Mouse (Mus musculus): ENCODE measurements around the gene Pdrg1. TPM values are rescaled to one million over a fixed set of nuclear protein-coding genes. Genes with fewer than 3 reads are reported as not detected.

The Pdrg1 gene
- 53.9 and 59.6 TPM in 2 replicates for polyA plus RNA-seq (2014; fragmentation: Nextera tagmentation; extraction: Ambion mirVana)

DNA sequence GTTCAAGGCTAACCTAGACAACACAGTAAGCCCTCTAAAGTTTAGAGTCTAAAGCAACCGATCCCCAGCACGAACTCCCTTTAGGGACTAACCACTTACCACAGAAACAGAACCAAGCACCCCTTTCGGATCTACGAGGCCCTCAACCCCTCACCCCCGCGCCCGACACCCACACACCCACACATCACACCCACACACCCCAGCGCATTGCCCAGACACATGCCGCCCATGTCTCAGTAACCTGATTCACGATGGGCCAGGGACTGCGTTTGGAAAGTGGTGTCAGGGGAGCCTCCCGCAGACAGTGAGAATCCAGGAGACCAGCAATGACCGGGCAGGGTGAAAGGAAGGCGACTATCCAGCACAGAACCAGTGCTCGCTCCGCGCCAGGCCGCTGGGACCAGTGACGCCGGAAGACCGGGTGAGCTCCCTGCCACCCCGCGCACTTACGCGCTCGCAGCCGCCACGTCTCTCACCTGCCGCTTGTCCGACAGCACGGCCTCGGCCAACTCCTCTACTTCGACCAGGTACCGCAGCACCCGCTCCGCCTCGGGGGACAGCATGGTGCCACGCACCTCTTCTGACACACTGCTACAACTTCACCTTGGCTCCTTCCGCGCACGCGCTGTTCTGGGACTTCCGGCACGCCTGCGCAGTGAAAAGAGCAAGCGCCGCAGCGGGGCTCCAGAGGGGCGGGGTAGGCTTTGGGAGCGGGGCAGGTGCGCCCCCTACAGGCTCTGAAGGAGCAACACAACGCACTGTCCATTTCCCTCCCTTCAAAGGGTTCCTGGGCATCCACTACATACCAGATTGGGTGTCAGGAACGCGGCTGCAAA is at the start of gene Pdrg1:
Gene Pdrg1 (minus strand): TSS at position 670 of the 836 bp plus-strand sequence.
- H3K4me1 ChIP-seq (replicated peaks; ENCODE audit: control insufficient read depth, insufficient read depth, low read length), result peaks cover 7% of the 10 kb centered on the region

GRCm38 (mm10) chr2:153064190-153064970 is 49.2 kb upstream of the Pdrg1 start:
- H3K4me1 ChIP-seq (replicated peaks; ENCODE audit: control insufficient read depth, insufficient read depth, low read length), result no peaks in the 10 kb centered on the region
- no peaks in the 10 kb centered on the region for H3K36me3 ChIP-seq (ENCODE audit: control insufficient read depth, insufficient read depth, low read length)
- no peak overlapping the region for H3K27ac ChIP-seq (ENCODE audit: low read depth)
- no peak for DNase-seq (ENCODE audit: low spot score)
- no peak overlapping the region for H3K4me2 ChIP-seq (ENCODE audit: low read length)
- H3K4me3 ChIP-seq (ENCODE audit: low read depth, low read length), result no peak overlapping the region
- H3K9me3 ChIP-seq (ENCODE audit: control insufficient read depth, low read length), result no peaks in the 10 kb centered on the region
- H3K9ac ChIP-seq (ENCODE audit: low read length), result no peak overlapping the region
- ATAC-seq (replicated peaks; ENCODE audit: low FRiP score, low TSS enrichment, low read depth), result no peak
- peaks cover 19% of the 10 kb centered on the region for H3K27me3 ChIP-seq (replicated peaks; ENCODE audit: control insufficient read depth, insufficient read depth, low read length)
- WGBS, result 70% methylated on average over 9 of the region's 9 CpGs

More for the DNA sequence above, at the start of gene Pdrg1:
- H3K4me2 ChIP-seq (ENCODE audit: low read length), result peak within 1 kb of the TSS; percentile 92
- whole genome bisulfite sequencing, result 1% methylated on average over 54 of the region's 54 CpGs
- ATAC-seq (replicated peaks; ENCODE audit: low FRiP score, low TSS enrichment, low read depth), result peak; percentile 96
- peak within 1 kb of the TSS; percentile 90 for H3K4me3 ChIP-seq (ENCODE audit: low read depth, low read length)
- H3K9ac ChIP-seq (ENCODE audit: low read length), result peak within 1 kb of the TSS; percentile 70
- H3K9me3 ChIP-seq (ENCODE audit: control insufficient read depth, low read length), result no peaks in the 10 kb centered on the region
- DNase-seq (ENCODE audit: low spot score), result peak; percentile 95
- H3K27ac ChIP-seq (ENCODE audit: low read depth), result no peak within 1 kb of the TSS
- peaks cover 33% of the 10 kb centered on the region for H3K36me3 ChIP-seq (ENCODE audit: control insufficient read depth, insufficient read depth, low read length)
- no peaks in the 10 kb centered on the region for H3K27me3 ChIP-seq (replicated peaks; ENCODE audit: control insufficient read depth, insufficient read depth, low read length)

DNA sequence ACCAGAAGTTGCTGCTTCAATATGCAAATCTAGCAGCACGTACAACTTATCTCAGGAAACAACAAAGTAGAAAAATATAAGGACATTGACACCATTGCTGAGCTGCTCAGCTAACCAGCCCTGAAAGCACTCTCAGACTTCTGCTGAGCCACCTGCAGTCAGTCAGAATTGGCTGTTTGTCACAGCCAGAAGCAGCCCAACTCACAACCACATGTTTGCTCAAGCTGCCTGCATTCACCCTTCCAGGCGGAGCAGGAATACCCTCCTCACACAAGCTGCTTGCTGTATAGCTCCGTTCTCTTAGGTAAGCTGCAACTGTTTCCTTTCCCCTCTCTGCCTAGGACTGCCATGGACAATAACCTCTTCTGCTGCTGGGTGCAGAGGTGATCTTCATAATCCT is 48.2 kb upstream of the Pdrg1 start:
- no peak overlapping the region for H3K27ac ChIP-seq (ENCODE audit: low read depth)
- ATAC-seq (replicated peaks; ENCODE audit: low FRiP score, low TSS enrichment, low read depth) (no peak), DNase-seq (ENCODE audit: low spot score) (no peak)
- H3K27me3 ChIP-seq (replicated peaks; ENCODE audit: control insufficient read depth, insufficient read depth, low read length), result peaks cover 13% of the 10 kb centered on the region; the same call in 1 of the 2 replicates
- H3K9me3 ChIP-seq (ENCODE audit: control insufficient read depth, low read length), result no peaks in the 10 kb centered on the region
- H3K36me3 ChIP-seq (ENCODE audit: control insufficient read depth, insufficient read depth, low read length), result no peaks in the 10 kb centered on the region
- H3K4me1 ChIP-seq (replicated peaks; ENCODE audit: control insufficient read depth, insufficient read depth, low read length), result no peaks in the 10 kb centered on the region
- H3K9ac ChIP-seq (ENCODE audit: low read length), result no peak overlapping the region
- H3K4me3 ChIP-seq (ENCODE audit: low read depth, low read length), result no peak overlapping the region
- no peak overlapping the region for H3K4me2 ChIP-seq (ENCODE audit: low read length)
- WGBS, result 44% methylated on average over 3 of the region's 3 CpGs

GRCm38 (mm10) chr2:153060216-153060615 is 45.0 kb upstream of the Pdrg1 start:
- H3K9ac ChIP-seq (ENCODE audit: low read length), result no peak overlapping the region
- no peaks in the 10 kb centered on the region for H3K4me1 ChIP-seq (replicated peaks; ENCODE audit: control insufficient read depth, insufficient read depth, low read length)
- 80% methylated on average over 7 of the region's 7 CpGs for WGBS
- no peaks in the 10 kb centered on the region for H3K27me3 ChIP-seq (replicated peaks; ENCODE audit: control insufficient read depth, insufficient read depth, low read length)
- no peak overlapping the region for H3K27ac ChIP-seq (ENCODE audit: low read depth)
- no peak overlapping the region for H3K4me2 ChIP-seq (ENCODE audit: low read length)
- H3K9me3 ChIP-seq (ENCODE audit: control insufficient read depth, low read length), result no peaks in the 10 kb centered on the region
- DNase-seq (ENCODE audit: low spot score) (no peak), ATAC-seq (replicated peaks; ENCODE audit: low FRiP score, low TSS enrichment, low read depth) (no peak)
- H3K36me3 ChIP-seq (ENCODE audit: control insufficient read depth, insufficient read depth, low read length), result no peaks in the 10 kb centered on the region
- no peak overlapping the region for H3K4me3 ChIP-seq (ENCODE audit: low read depth, low read length)

- 61% methylated on average over 4 of the region's 4 CpGs for WGBS
Observed at GRCm38 (mm10) chr2:153058365-153058764, 43.1 kb upstream of the Pdrg1 start.

GRCm38 (mm10) chr2:153055270-153055920 is 40.2 kb upstream of the Pdrg1 start:
- no peak overlapping the region for H3K4me2 ChIP-seq (ENCODE audit: low read length)
- no peak overlapping the region for H3K4me3 ChIP-seq (ENCODE audit: low read depth, low read length)
- H3K27me3 ChIP-seq (replicated peaks; ENCODE audit: control insufficient read depth, insufficient read depth, low read length), result peaks cover 40% of the 10 kb centered on the region
- ATAC-seq (replicated peaks; ENCODE audit: low FRiP score, low TSS enrichment, low read depth), result no peak
- no peaks in the 10 kb centered on the region for H3K4me1 ChIP-seq (replicated peaks; ENCODE audit: control insufficient read depth, insufficient read depth, low read length)
- H3K27ac ChIP-seq (ENCODE audit: low read depth), result no peak overlapping the region
- no peaks in the 10 kb centered on the region for H3K36me3 ChIP-seq (ENCODE audit: control insufficient read depth, insufficient read depth, low read length)
- H3K9me3 ChIP-seq (ENCODE audit: control insufficient read depth, low read length), result no peaks in the 10 kb centered on the region
- DNase-seq (ENCODE audit: low spot score), result no peak
- H3K9ac ChIP-seq (ENCODE audit: low read length), result no peak overlapping the region
- WGBS, result 56% methylated on average over 6 of the region's 6 CpGs

More at GRCm38 (mm10) chr2:153058365-153058764, 43.1 kb upstream of the Pdrg1 start:
- no peak overlapping the region for H3K27ac ChIP-seq (ENCODE audit: low read depth)
- H3K9me3 ChIP-seq (ENCODE audit: control insufficient read depth, low read length), result no peaks in the 10 kb centered on the region
- H3K27me3 ChIP-seq (replicated peaks; ENCODE audit: control insufficient read depth, insufficient read depth, low read length), result peaks cover 14% of the 10 kb centered on the region
- DNase-seq (ENCODE audit: low spot score) (no peak), ATAC-seq (replicated peaks; ENCODE audit: low FRiP score, low TSS enrichment, low read depth) (no peak)
- H3K4me2 ChIP-seq (ENCODE audit: low read length), result no peak overlapping the region
- H3K36me3 ChIP-seq (ENCODE audit: control insufficient read depth, insufficient read depth, low read length), result no peaks in the 10 kb centered on the region
- no peak overlapping the region for H3K4me3 ChIP-seq (ENCODE audit: low read depth, low read length)
- H3K4me1 ChIP-seq (replicated peaks; ENCODE audit: control insufficient read depth, insufficient read depth, low read length), result no peaks in the 10 kb centered on the region
- H3K9ac ChIP-seq (ENCODE audit: low read length), result no peak overlapping the region

DNA sequence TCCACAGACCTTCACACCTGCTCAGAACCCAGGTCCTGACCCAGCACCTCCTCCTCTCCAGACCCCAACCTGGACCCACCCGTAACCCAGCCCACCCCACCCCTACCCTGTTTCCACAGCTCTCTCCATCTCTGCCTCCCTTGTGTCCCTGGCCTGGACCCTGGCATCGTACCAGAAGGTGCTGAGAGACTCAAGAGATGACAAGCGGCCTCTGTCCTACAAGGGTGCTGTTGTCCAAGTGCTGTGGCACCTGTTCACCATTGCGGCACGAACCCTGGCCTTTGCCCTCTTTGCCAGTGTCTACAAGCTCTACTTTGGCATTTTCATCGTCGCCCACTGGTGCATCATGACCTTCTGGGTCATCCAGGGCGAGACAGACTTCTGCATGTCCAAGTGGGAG is 38.7 kb upstream of the Pdrg1 start:
- no peaks in the 10 kb centered on the region for H3K9me3 ChIP-seq (ENCODE audit: control insufficient read depth, low read length)
- H3K4me1 ChIP-seq (replicated peaks; ENCODE audit: control insufficient read depth, insufficient read depth, low read length), result no peaks in the 10 kb centered on the region
- no peak overlapping the region for H3K4me2 ChIP-seq (ENCODE audit: low read length)
- no peak overlapping the region for H3K9ac ChIP-seq (ENCODE audit: low read length)
- H3K4me3 ChIP-seq (ENCODE audit: low read depth, low read length), result no peak overlapping the region
- peaks cover 45% of the 10 kb centered on the region for H3K27me3 ChIP-seq (replicated peaks; ENCODE audit: control insufficient read depth, insufficient read depth, low read length)
- no peak overlapping the region for H3K27ac ChIP-seq (ENCODE audit: low read depth)
- DNase-seq (ENCODE audit: low spot score) (no peak), ATAC-seq (replicated peaks; ENCODE audit: low FRiP score, low TSS enrichment, low read depth) (no peak)
- WGBS, result 87% methylated on average over 8 of the region's 8 CpGs
- no peaks in the 10 kb centered on the region for H3K36me3 ChIP-seq (ENCODE audit: control insufficient read depth, insufficient read depth, low read length)

DNA sequence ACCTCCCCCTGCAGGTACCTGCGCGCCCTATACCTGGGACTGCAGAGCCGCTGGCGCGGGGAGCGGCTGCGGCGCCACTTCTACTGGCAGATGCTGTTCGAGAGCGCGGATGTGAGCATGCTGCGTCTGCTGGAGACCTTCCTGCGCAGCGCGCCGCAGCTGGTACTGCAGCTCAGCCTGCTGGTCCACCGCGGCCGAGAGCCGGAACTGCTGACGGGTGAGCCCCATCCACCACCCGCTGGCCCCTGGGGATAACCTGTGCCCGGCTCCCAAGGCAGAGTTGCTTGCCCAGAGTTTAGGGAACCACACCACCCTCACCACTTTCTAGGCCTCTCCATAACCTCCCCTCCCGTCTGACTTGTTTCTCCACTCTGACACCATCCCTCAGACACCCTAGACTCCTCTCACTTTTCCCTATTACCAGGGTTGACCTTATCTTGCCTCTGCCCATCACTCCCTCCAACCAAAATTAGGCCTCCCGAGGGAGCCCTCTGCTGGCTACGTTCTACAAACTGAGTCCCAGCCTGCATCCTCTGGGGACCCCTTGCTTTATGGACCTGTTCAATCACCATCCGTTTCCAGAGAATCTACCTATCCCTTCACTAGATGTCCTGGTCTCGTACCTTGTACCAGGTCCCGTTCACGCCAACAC is 37.6 kb upstream of the Pdrg1 start:
- Histone ChIP-seq H3K4me3 (ENCODE audit: low read depth, low read length) (no peak overlapping the region), H3K27me3 (replicated peaks; ENCODE audit: control insufficient read depth, insufficient read depth, low read length) (peaks cover 45% of the 10 kb centered on the region), H3K9me3 (ENCODE audit: control insufficient read depth, low read length) (no peaks in the 10 kb centered on the region), H3K9ac (ENCODE audit: low read length) (no peak overlapping the region), H3K4me2 (ENCODE audit: low read length) (no peak overlapping the region), H3K36me3 (ENCODE audit: control insufficient read depth, insufficient read depth, low read length) (no peaks in the 10 kb centered on the region), H3K4me1 (replicated peaks; ENCODE audit: control insufficient read depth, insufficient read depth, low read length) (no peaks in the 10 kb centered on the region), H3K27ac (ENCODE audit: low read depth) (no peak overlapping the region)
- no peak for ATAC-seq (replicated peaks; ENCODE audit: low FRiP score, low TSS enrichment, low read depth)
- 6% methylated on average over 30 of the region's 30 CpGs for WGBS
- no peak for DNase-seq (ENCODE audit: low spot score)
